Mouse (Mus musculus) limb, embryonic 12.5 days (tissue): ENCODE results near the gene Gm9195. TPM values are rescaled to one million over a fixed set of nuclear protein-coding genes. Genes with fewer than 3 reads are reported as not detected.

ENCODE experiments used
- ATAC-seq: fragments of 200-750 bp; cut with Nextera tagmentation; 2 replicates; pipeline ENCODE4 v1.8.0; 2017; ENCODE audit warnings: low read depth, moderate TSS enrichment; ENCODE audit not compliant: insufficient number of reproducible peaks, insufficient read depth, low FRiP score, low TSS enrichment
- H3K27ac ChIP-seq: fragments of 300-500 bp; sonication (generic); 2 replicates; pipeline ENCODE4 v1.5.1; 2016; ENCODE audit warnings: mild to moderate bottlenecking, moderate library complexity
- H3K27me3 ChIP-seq: fragments of 300-500 bp; sonication (generic); 2 replicates; pipeline ENCODE4 v1.6.1; 2016; ENCODE audit warnings: mild to moderate bottlenecking, moderate library complexity
- H3K36me3 ChIP-seq: fragments of 300-500 bp; sonication (generic); 2 replicates; pipeline ENCODE4 v1.6.1; 2016; ENCODE audit warnings: mild to moderate bottlenecking, moderate library complexity
- H3K4me1 ChIP-seq: fragments of 300-500 bp; sonication (generic); replicated peaks from 2 replicates; pipeline ENCODE4 v1.6.1; 2016
- H3K4me2 ChIP-seq: fragments of 300-500 bp; sonication (generic); 2 replicates; pipeline ENCODE4 v1.6.1; 2016; ENCODE audit warnings: mild to moderate bottlenecking, moderate library complexity
- H3K4me3 ChIP-seq: fragments of 300-500 bp; sonication (generic); replicated peaks from 2 replicates; pipeline ENCODE4 v1.5.1; 2016; ENCODE audit warnings: mild to moderate bottlenecking
- H3K9ac ChIP-seq: fragments of 300-500 bp; sonication (generic); replicated peaks from 2 replicates; pipeline ENCODE4 v1.6.1; 2016; ENCODE audit warnings: mild to moderate bottlenecking, moderate library complexity
- H3K9me3 ChIP-seq: fragments of 300-500 bp; sonication (generic); 2 replicates; pipeline ENCODE4 v1.6.1; 2016; ENCODE audit warnings: mild to moderate bottlenecking, moderate library complexity
- WGBS: fragments of 180-500 bp; shearing (Covaris S2); methylation state at CpG from one replicate; pipeline ENCODE4 v1.1.7; 2016; 5-methylcytosine and 5-hydroxymethylcytosine counted together
- polyA plus RNA-seq: library from polyadenylated mRNA; unstranded; fragments of >200 nt; fragmentation: Nextera tagmentation; extraction: Ambion mirVana; gene quantifications from 2 replicates; pipeline ENCODE4 v1.2.1, GENCODE M21; 2016

The Gm9195 gene
- polyA plus RNA-seq, 1 experiment from 2014 or later, result not detected

DNA sequence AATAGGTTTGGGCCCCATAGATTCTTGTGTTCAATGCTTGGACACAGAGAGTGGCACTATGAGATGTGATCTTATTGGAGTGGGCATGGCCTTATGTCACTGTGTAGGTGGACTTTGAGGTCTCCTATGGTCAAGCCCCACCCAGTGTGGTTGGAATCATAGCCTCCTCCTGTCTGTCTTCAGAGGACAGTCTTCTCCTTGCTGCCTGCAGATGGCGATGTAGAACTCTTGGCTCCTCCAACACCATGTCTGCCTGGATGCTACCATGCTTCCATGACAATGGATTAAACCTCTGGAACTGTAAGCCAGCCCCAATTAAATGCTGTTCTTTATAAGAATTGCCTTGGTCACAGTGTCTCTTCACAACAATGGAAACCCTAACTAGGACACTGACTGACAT lies 13.3 kb upstream of the Gm9195 start:
- WGBS, result 100% methylated on average over 1 of the region's 1 CpGs
- H3K4me2 ChIP-seq, result no peak overlapping the region
- H3K27ac ChIP-seq, result no peak overlapping the region
- no peak for ATAC-seq
- H3K36me3 ChIP-seq, result no peaks in the 10 kb centered on the region
- H3K9ac ChIP-seq, result no peak overlapping the region
- H3K27me3 ChIP-seq, result peaks cover 4% of the 10 kb centered on the region; the same call in 1 of the 2 replicates
- H3K4me3 ChIP-seq, result no peak overlapping the region
- H3K4me1 ChIP-seq, result 0 out of 2 replicates have a peak, but pooled peaks cover 7% of the 10 kb centered on the region
- H3K9me3 ChIP-seq, result no peaks in the 10 kb centered on the region

DNA sequence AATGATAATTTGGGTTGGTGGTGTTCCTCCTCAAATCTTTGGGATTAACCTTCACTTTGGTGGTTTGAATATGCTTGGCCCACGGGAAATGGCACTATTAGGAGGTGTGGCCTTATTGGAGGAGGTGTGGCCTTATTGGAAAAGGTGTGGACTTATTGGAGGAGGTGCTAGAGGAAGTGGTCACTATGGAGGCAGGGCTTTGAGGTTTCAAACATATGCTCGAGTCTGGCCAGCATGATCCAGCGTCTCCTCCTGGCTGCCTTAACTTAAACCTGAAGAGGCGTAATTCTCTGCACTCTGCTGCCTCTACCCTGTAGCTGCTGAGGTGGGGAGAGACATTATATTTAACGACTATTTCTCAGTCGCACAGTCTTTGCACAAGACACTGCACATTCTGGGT lies 11.6 kb upstream of the Gm9195 start:
- WGBS, result 57% methylated on average over 6 of the region's 6 CpGs
- Histone ChIP-seq H3K36me3 (no peaks in the 10 kb centered on the region), H3K9me3 (no peaks in the 10 kb centered on the region), H3K27me3 (peaks cover 4% of the 10 kb centered on the region; the same call in 1 of the 2 replicates), H3K4me2 (no peak overlapping the region), H3K4me1 (0 out of 2 replicates have a peak, but pooled peaks cover 7% of the 10 kb centered on the region), H3K9ac (no peak overlapping the region), H3K4me3 (no peak overlapping the region), H3K27ac (no peak overlapping the region)
- no peak for ATAC-seq

DNA sequence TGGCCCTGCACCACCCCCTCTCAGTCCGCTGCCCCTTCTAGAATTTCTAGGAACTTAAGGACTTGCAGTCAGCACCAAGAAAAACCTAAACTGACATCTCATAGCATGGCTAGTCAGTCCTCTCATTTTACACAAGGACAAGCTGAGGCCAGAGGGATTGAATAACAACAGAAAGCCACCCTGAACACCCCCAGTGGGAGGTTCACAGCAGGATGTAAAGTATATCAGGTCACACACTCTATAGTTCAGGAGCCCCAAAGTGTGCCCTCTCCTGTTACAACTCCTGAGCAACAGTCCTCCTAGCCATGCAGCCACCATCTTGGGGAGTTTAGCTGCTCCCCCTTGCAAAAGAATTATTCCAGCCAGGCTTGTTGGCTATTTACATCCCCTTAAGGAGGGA lies 2.1 kb upstream of the Gm9195 start:
- WGBS, result 100% methylated on average over 1 of the region's 1 CpGs
- H3K4me3 ChIP-seq, result no peak overlapping the region
- no peak overlapping the region for H3K27ac ChIP-seq
- 0 out of 2 replicates have a peak, but pooled peaks cover 3% of the 10 kb centered on the region for H3K27me3 ChIP-seq
- no peak overlapping the region for H3K4me2 ChIP-seq
- H3K9me3 ChIP-seq, result no peaks in the 10 kb centered on the region
- H3K4me1 ChIP-seq, result no peaks in the 10 kb centered on the region
- no peaks in the 10 kb centered on the region for H3K36me3 ChIP-seq
- no peak overlapping the region for H3K9ac ChIP-seq
- no peak for ATAC-seq

DNA sequence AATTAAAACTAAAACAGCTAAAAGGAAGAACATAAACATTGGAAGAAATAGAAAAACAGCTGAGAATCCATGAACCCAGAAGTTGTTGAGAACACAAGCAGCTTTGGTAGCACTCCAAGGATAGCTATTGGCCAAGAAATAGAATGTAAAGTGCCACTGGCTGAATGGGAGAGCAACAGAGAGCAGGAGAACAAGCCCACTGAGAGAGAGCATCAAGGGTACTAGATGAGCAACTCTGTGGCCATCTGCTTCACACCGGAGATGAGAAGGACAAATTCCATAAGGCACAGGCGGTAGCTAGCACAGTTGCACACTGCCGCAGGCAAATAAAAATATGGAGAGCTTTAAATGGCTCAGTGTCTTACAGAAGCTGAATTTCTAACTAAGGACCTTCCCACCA lies 1.3 kb downstream of the Gm9195 start:
- no peak overlapping the region for H3K4me3 ChIP-seq
- WGBS, result 87% methylated on average over 3 of the region's 3 CpGs
- H3K4me2 ChIP-seq, result no peak overlapping the region
- no peaks in the 10 kb centered on the region for H3K36me3 ChIP-seq
- no peaks in the 10 kb centered on the region for H3K9me3 ChIP-seq
- no peak overlapping the region for H3K9ac ChIP-seq
- no peaks in the 10 kb centered on the region for H3K4me1 ChIP-seq
- H3K27ac ChIP-seq, result no peak overlapping the region
- ATAC-seq, result no peak
- H3K27me3 ChIP-seq, result no peaks in the 10 kb centered on the region

DNA sequence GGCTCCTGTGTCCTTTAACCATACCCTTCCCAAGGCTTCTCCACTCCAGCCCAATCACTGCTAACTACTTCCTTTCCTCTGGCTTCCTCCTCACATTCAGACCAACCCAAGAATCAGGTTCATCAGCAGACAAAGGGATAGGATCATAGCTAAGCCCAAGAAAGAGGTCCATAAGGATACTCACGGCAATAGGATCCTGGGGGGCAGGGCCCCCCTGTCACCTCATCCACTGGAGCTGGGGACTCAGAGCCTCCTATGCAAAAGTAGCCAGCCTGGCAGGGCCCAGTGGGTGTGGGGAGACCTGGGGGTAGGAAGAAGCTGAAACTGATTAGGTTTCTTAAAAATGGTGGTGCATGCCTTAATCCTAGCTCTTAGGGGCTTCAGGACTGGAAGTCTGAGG lies 17.1 kb downstream of the Gm9195 start:
- no peak for ATAC-seq
- H3K27ac ChIP-seq, result no peak overlapping the region
- no peaks in the 10 kb centered on the region for H3K36me3 ChIP-seq
- H3K9ac ChIP-seq, result no peak overlapping the region
- 79% methylated on average over 1 of the region's 1 CpGs for WGBS
- H3K9me3 ChIP-seq, result 0 out of 2 replicates have a peak, but pooled peaks cover 3% of the 10 kb centered on the region
- H3K27me3 ChIP-seq, result no peaks in the 10 kb centered on the region
- H3K4me2 ChIP-seq, result no peak overlapping the region
- no peaks in the 10 kb centered on the region for H3K4me1 ChIP-seq
- no peak overlapping the region for H3K4me3 ChIP-seq

DNA sequence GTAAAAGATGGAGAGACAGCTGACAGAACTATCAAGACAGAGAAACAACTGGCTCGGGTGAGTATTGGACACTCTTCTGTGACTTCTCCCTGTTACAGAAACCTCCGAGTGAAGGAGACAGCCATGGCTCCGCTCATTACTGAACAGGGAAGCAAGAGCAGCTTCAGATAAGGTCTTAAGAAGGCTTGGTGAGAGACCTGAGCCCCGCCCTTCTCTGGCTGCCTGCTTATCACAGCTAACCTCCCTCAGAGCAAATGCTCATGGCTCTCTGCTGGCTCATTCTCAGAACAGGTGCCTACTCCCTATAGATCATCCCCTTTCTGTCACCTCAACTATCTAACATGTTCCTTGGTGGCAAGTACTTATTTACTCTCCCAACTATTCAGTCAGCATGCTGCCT lies 23.2 kb downstream of the Gm9195 start:
- H3K36me3 ChIP-seq, result no peaks in the 10 kb centered on the region
- ATAC-seq, result no peak
- no peaks in the 10 kb centered on the region for H3K27me3 ChIP-seq
- no peaks in the 10 kb centered on the region for H3K4me1 ChIP-seq
- no peak overlapping the region for H3K4me2 ChIP-seq
- H3K9ac ChIP-seq, result no peak overlapping the region
- WGBS, result 72% methylated on average over 4 of the region's 4 CpGs
- H3K4me3 ChIP-seq, result no peak overlapping the region
- H3K9me3 ChIP-seq, result no peaks in the 10 kb centered on the region
- no peak overlapping the region for H3K27ac ChIP-seq

DNA sequence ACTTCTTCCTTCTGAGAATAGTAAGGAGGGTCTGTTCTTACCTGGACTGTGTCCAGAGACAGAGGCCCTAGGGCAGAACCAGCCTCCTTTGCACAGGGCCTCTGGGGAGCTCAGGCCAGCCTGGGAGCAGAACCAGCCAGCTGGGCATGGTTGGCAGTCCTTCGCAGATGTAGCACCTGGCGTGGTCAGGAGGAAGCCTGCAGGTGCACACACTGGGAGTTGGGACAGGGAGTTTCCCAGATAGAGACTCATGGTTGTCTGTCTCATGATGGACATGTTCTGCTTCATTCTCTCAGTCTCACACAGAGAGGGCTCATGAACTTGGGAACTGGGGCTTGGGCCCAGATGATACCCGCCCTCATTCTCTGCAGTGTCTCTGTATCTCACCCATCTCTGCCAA lies 25.3 kb downstream of the Gm9195 start:
- Histone ChIP-seq H3K36me3 (no peaks in the 10 kb centered on the region), H3K4me2 (no peak overlapping the region), H3K9ac (no peak overlapping the region), H3K4me3 (no peak overlapping the region), H3K27ac (no peak overlapping the region), H3K9me3 (no peaks in the 10 kb centered on the region), H3K27me3 (no peaks in the 10 kb centered on the region), H3K4me1 (no peaks in the 10 kb centered on the region)
- ATAC-seq, result no peak
- WGBS, result 91% methylated on average over 3 of the region's 3 CpGs

DNA sequence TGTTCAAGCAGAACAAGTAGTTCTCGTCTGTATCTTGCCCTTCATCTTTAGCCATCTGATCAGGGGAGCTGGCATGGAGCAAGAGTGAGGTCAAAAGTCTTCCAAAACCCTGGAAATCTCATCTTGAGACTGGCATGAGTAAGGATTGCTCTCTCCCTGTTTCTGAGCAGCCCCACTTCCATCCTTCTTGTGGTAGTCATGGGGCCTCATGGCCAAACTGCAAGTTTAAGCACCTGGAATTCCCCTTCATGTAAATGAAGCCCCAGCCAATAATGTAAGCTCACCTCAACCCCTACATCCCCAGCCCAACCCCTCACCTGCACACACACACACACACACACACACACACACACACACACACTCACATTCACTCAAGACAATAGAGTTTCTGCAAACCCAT lies 30.0 kb downstream of the Gm9195 start:
- H3K9ac ChIP-seq, result no peak overlapping the region
- no peaks in the 10 kb centered on the region for H3K36me3 ChIP-seq
- no peak overlapping the region for H3K4me3 ChIP-seq
- no peak for ATAC-seq
- WGBS, result 73% methylated on average over 1 of the region's 1 CpGs
- no peak overlapping the region for H3K4me2 ChIP-seq
- no peaks in the 10 kb centered on the region for H3K27me3 ChIP-seq
- no peaks in the 10 kb centered on the region for H3K9me3 ChIP-seq
- H3K27ac ChIP-seq, result no peak overlapping the region
- no peaks in the 10 kb centered on the region for H3K4me1 ChIP-seq

DNA sequence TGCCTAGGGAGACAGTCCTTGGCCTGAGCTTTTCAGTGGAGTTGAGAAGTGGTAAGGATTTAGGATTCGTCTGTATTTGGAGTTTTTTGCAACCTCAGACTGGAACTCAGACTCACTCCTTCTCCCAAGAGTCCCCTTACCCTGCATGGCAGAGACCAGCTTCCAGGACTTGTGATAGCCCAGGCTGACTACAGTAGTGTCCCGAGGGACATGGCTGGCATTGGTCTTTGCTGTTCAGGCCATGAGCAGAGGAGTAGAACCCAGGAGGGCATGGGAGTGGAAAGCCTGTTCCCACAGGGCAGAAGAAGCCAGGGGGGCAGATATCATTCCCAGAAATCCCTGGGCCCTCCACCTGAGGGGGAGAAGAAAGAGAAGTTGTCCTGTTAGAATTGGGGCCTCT lies 31.3 kb downstream of the Gm9195 start:
- Histone ChIP-seq H3K9me3 (no peaks in the 10 kb centered on the region), H3K27me3 (no peaks in the 10 kb centered on the region), H3K4me3 (no peak overlapping the region), H3K36me3 (no peaks in the 10 kb centered on the region), H3K4me1 (no peaks in the 10 kb centered on the region), H3K9ac (no peak overlapping the region), H3K27ac (no peak overlapping the region), H3K4me2 (no peak overlapping the region)
- no peak for ATAC-seq
- WGBS, result 84% methylated on average over 2 of the region's 2 CpGs

DNA sequence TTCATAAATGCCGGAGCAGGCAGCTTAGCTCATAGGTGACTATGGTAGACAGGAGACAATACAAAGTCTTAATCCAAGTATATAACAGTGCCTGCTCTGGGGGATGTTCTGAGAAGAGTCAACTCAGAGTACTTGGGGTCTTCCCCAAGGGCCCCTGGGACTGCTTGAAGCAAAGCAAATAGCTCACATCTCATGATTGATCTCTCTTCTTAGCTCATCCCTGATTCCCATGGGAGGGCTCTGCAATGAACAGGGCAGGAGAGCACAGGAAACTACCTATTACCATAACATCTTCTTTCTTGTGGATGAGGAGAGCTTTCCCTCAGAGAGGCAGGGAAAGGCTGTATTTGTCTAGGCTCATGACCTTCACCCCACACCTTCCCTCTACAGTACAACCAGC lies 32.7 kb downstream of the Gm9195 start:
- WGBS, result 94% methylated on average over 1 of the region's 1 CpGs

DNA sequence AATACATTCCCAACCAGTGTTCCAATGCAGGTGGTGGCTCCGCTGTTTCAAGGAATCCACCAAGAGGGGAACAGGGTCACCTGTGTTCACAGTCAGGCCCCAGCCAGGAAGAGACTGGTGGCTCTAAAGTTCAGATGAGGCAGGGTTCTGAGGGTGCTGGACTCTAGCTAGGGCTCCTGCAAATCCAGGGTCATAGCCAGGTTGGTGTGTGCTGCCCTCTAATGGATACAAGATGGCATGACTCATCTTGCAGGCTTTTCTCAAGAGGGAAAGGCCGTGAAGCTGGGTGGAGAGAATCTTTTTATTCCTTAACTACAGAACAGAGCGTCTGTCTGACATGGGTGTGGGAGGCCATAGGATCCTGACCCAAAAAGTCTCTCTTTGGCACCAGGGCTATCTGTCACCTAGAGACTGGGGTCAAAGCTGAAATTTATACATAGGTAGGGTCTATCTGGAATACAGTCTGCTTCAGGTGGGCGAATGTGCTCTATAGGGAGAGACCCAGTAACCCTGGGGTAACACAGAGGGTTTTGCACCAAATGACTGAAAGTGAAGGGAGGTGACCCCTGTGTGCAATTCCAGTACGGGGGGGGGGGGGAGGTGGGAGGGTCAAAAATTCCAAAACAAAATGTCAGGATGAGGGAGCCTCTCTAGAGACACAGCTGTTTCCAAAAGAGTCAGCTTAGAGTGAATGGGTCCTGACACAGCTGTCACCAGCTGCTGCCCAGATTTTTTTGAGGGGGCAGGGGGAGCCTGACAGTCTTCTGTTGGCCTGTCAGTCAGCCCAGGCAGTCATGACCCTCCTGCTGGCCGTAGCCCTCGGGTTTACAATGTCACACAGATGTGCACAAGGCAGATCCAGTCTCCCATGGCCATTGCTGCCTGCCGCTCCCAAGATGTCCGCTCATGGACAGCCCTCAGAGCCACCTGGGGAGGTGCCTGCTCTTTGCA lies 44.2 kb downstream of the Gm9195 start:
- Histone ChIP-seq H3K9ac (no peak overlapping the region), H3K4me1 (no peaks in the 10 kb centered on the region), H3K27me3 (peaks cover 15% of the 10 kb centered on the region; the same call in 1 of the 2 replicates), H3K4me3 (no peak overlapping the region), H3K4me2 (no peak overlapping the region), H3K9me3 (no peaks in the 10 kb centered on the region), H3K27ac (no peak overlapping the region), H3K36me3 (no peaks in the 10 kb centered on the region)
- ATAC-seq, result 0 out of 2 replicates have a peak, but pooled peaks have one; percentile 26
- WGBS, result 53% methylated on average over 9 of the region's 9 CpGs

More for the DNA sequence above, 32.7 kb downstream of the Gm9195 start:
- no peak overlapping the region for H3K9ac ChIP-seq
- H3K27ac ChIP-seq, result no peak overlapping the region
- H3K4me2 ChIP-seq, result no peak overlapping the region
- H3K36me3 ChIP-seq, result no peaks in the 10 kb centered on the region
- H3K27me3 ChIP-seq, result no peaks in the 10 kb centered on the region
- H3K4me3 ChIP-seq, result no peak overlapping the region
- no peak for ATAC-seq
- no peaks in the 10 kb centered on the region for H3K9me3 ChIP-seq
- no peaks in the 10 kb centered on the region for H3K4me1 ChIP-seq
